Mouse (Mus musculus): ENCODE data around the gene Npas2. TPM values are rescaled to one million over a fixed set of nuclear protein-coding genes. Genes with fewer than 3 reads are reported as not detected.

Npas2 gene
- polyA plus RNA-seq, 1 experiment from 2014 or later = 1.3 TPM

- WGBS = 61% methylated on average over 8 of the region's 8 CpGs
- Histone ChIP-seq H3K27me3 (ENCODE audit: control insufficient read depth, insufficient read depth, low read length) (no peaks in the 10 kb centered on the region), H3K9me3 (ENCODE audit: control insufficient read depth, low read length) (peaks cover 4% of the 10 kb centered on the region; the same call in 1 of the 2 replicates), H3K36me3 (ENCODE audit: control insufficient read depth, insufficient read depth, low read length) (no peaks in the 10 kb centered on the region), H3K27ac (replicated peaks in 1 of 2; ENCODE audit: control insufficient read depth in 1 of 2, insufficient read depth in 1 of 2, low read depth in 2 of 2, low read length in 2 of 2) (no peak overlapping the region), H3K9ac (ENCODE audit: low read length) (no peak overlapping the region), H3K4me1 (ENCODE audit: control insufficient read depth in 2 of 2, insufficient read depth in 2 of 2, low read length in 2 of 2) (no peaks in the 10 kb centered on the region), H3K4me2 (ENCODE audit: low read length) (no peak overlapping the region), H3K4me3 (ENCODE audit: control insufficient read depth in 1 of 2, insufficient read depth in 1 of 2, low read depth in 1 of 2, low read length in 2 of 2) (no peak overlapping the region)
- ATAC-seq (ENCODE audit: insufficient number of reproducible peaks, insufficient read depth, low FRiP score, low read depth) = no peak
These were observed 66.8 kb downstream of the Npas2 start for GRCm38 (mm10) chr1:39260183-39260978.

DNA sequence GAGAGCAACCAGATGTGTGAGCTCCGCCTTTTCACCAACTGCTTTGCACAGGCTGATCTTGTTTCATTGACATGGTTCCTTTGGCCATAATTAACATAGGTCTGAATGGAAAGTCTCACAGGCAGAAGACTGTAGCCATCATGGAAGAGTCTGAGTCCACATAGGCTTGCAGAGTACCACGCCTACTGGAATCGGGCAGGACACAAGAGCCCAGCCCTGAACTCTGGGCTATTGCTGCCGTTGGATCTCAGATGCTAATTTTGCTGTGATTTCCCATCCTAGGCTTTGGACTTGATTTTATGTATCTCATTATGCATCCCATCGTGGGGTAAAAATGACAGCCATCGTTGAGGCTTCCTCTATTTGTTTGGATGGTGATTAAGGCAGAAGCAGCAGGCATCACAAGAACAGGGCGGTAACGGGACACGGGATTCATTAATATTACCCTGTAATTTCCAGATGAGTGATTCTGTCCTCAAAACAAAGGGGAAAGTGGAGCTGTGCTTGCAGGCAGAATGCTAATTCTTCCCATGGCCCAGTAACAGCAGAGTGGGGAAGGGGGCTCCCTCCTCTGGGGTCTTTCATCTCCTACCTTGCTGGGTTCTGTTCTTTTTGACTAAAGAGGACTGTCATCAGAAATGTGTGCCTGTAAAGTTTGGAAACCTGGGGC lies 73.4 kb downstream of the Npas2 start:
- 90% methylated on average over 9 of the region's 9 CpGs for WGBS
- Histone ChIP-seq H3K4me1 (ENCODE audit: control insufficient read depth in 2 of 2, insufficient read depth in 2 of 2, low read length in 2 of 2) (no peaks in the 10 kb centered on the region), H3K36me3 (ENCODE audit: control insufficient read depth, insufficient read depth, low read length) (no peaks in the 10 kb centered on the region), H3K27ac (replicated peaks in 1 of 2; ENCODE audit: control insufficient read depth in 1 of 2, insufficient read depth in 1 of 2, low read depth in 2 of 2, low read length in 2 of 2) (no peak overlapping the region), H3K9ac (ENCODE audit: low read length) (no peak overlapping the region), H3K4me2 (ENCODE audit: low read length) (no peak overlapping the region), H3K4me3 (ENCODE audit: control insufficient read depth in 1 of 2, insufficient read depth in 1 of 2, low read depth in 1 of 2, low read length in 2 of 2) (no peak overlapping the region), H3K9me3 (ENCODE audit: control insufficient read depth, low read length) (0 out of 2 replicates have a peak, but pooled peaks cover 6% of the 10 kb centered on the region), H3K27me3 (ENCODE audit: control insufficient read depth, insufficient read depth, low read length) (no peaks in the 10 kb centered on the region)
- ATAC-seq (ENCODE audit: insufficient number of reproducible peaks, insufficient read depth, low FRiP score, low read depth) = no peak

DNA sequence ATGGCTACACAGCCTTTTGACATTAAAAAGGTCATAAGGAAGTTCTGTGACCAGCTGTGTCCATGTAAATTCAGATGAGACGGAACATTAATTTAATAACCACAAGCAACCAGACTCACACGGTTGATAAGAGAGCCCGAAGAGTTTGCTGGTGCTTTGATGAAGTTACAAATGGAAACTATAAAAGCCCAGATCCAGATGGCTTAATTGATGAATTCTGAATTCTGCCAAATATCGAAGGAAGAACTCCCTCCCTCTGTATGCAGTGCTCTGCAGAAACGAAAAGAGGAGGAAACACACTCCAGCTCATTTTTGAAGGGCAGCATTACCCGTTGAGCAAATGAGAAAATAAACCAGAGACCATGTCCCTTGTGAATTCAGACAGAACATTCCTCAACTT lies 79.4 kb downstream of the Npas2 start:
- H3K4me1 ChIP-seq (ENCODE audit: control insufficient read depth in 2 of 2, insufficient read depth in 2 of 2, low read length in 2 of 2) = no peaks in the 10 kb centered on the region
- no peaks in the 10 kb centered on the region for H3K27me3 ChIP-seq (ENCODE audit: control insufficient read depth, insufficient read depth, low read length)
- H3K4me3 ChIP-seq (ENCODE audit: control insufficient read depth in 1 of 2, insufficient read depth in 1 of 2, low read depth in 1 of 2, low read length in 2 of 2) = no peak overlapping the region
- H3K27ac ChIP-seq (replicated peaks in 1 of 2; ENCODE audit: control insufficient read depth in 1 of 2, insufficient read depth in 1 of 2, low read depth in 2 of 2, low read length in 2 of 2) = no peak overlapping the region
- H3K36me3 ChIP-seq (ENCODE audit: control insufficient read depth, insufficient read depth, low read length) = no peaks in the 10 kb centered on the region
- no peak overlapping the region for H3K4me2 ChIP-seq (ENCODE audit: low read length)
- 84% methylated on average over 6 of the region's 6 CpGs for WGBS
- 0 out of 2 replicates have a peak, but pooled peaks cover 6% of the 10 kb centered on the region for H3K9me3 ChIP-seq (ENCODE audit: control insufficient read depth, low read length)
- no peak overlapping the region for H3K9ac ChIP-seq (ENCODE audit: low read length)
- ATAC-seq (ENCODE audit: insufficient number of reproducible peaks, insufficient read depth, low FRiP score, low read depth) = no peak

GRCm38 (mm10) chr1:39280391-39280790 lies 86.9 kb downstream of the Npas2 start:
- no peaks in the 10 kb centered on the region for H3K36me3 ChIP-seq (ENCODE audit: control insufficient read depth, insufficient read depth, low read length)
- ATAC-seq (ENCODE audit: insufficient number of reproducible peaks, insufficient read depth, low FRiP score, low read depth) = no peak
- 0 out of 2 replicates have a peak overlapping the region, but pooled peaks have one; percentile 21 for H3K9ac ChIP-seq (ENCODE audit: low read length)
- H3K4me3 ChIP-seq (ENCODE audit: control insufficient read depth in 1 of 2, insufficient read depth in 1 of 2, low read depth in 1 of 2, low read length in 2 of 2) = no peak overlapping the region
- 0 out of 2 replicates have a peak, but pooled peaks cover 6% of the 10 kb centered on the region for H3K9me3 ChIP-seq (ENCODE audit: control insufficient read depth, low read length)
- H3K4me2 ChIP-seq (ENCODE audit: low read length) = peak overlapping the region; percentile 2; the same call in 1 of the 2 replicates
- 0 out of 4 replicates have a peak overlapping the region, but pooled peaks of 1 of the 2 experiments have one; percentile 14 for H3K27ac ChIP-seq (replicated peaks in 1 of 2; ENCODE audit: control insufficient read depth in 1 of 2, insufficient read depth in 1 of 2, low read depth in 2 of 2, low read length in 2 of 2)
- 48% methylated on average over 7 of the region's 7 CpGs for WGBS
- 0 out of 2 replicates have a peak, but pooled peaks cover 6% of the 10 kb centered on the region for H3K27me3 ChIP-seq (ENCODE audit: control insufficient read depth, insufficient read depth, low read length)
- peaks cover 16 to 31% of the 10 kb centered on the region in 2 experiments for H3K4me1 ChIP-seq (ENCODE audit: control insufficient read depth in 2 of 2, insufficient read depth in 2 of 2, low read length in 2 of 2)

DNA sequence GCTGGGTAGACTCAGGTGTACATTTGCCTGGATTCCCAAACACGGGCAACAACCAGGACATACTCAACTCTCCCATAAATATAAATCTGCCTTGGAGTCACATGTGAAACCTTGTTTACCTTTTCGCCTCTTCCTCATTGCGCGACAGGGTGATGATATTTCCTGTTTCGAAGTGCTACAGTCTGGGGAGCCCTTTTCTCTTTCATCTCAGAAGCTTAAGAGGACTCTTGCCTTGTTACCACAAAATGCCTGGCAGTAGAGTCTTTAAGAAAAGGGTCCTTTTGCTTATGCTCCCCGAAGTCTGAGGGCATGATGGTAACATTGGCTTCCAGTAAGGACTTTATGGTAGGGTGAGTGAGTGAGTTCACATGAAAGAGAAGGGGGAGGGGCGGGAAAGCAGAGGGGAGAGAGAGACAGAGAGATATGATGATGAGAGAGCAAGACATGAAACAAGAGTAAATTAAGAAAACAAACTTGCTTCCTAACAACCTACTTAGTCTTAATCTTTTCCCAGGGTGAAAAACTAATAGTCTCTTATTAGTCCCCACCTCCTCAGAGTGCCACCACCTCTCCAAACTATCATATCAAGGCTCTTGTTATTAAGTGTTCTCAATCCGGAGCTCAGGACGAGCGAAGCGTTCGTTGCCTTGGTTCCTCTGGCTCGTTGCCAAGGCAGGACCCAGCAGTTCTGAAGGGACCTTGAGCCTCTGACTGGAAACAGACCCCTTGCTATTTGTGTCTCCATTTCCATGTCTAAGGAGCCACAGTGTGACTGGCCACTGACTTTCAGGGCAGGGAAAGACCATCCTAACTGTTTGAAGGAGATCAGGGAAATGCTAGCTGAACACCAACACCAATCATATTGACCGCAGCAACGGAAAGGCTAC lies 87.7 kb downstream of the Npas2 start:
- Histone ChIP-seq H3K27ac (replicated peaks in 1 of 2; ENCODE audit: control insufficient read depth in 1 of 2, insufficient read depth in 1 of 2, low read depth in 2 of 2, low read length in 2 of 2) (peak overlapping the region; percentile 46 to 49; a peak in 3 of 4 replicates), H3K9ac (ENCODE audit: low read length) (no peak overlapping the region), H3K9me3 (ENCODE audit: control insufficient read depth, low read length) (0 out of 2 replicates have a peak, but pooled peaks cover 6% of the 10 kb centered on the region), H3K36me3 (ENCODE audit: control insufficient read depth, insufficient read depth, low read length) (no peaks in the 10 kb centered on the region), H3K4me3 (ENCODE audit: control insufficient read depth in 1 of 2, insufficient read depth in 1 of 2, low read depth in 1 of 2, low read length in 2 of 2) (no peak overlapping the region), H3K4me2 (ENCODE audit: low read length) (peak overlapping the region; percentile 2; the same call in 1 of the 2 replicates), H3K27me3 (ENCODE audit: control insufficient read depth, insufficient read depth, low read length) (0 out of 2 replicates have a peak, but pooled peaks cover 6% of the 10 kb centered on the region), H3K4me1 (ENCODE audit: control insufficient read depth in 2 of 2, insufficient read depth in 2 of 2, low read length in 2 of 2) (peaks cover 16 to 31% of the 10 kb centered on the region in 2 experiments)
- ATAC-seq (ENCODE audit: insufficient number of reproducible peaks, insufficient read depth, low FRiP score, low read depth) = no peak; the same call in 1 of the 2 replicates
- WGBS = 47% methylated on average over 15 of the region's 15 CpGs

GRCm38 (mm10) chr1:39281888-39282287 lies 88.4 kb downstream of the Npas2 start:
- Histone ChIP-seq H3K9me3 (ENCODE audit: control insufficient read depth, low read length) (0 out of 2 replicates have a peak, but pooled peaks cover 5% of the 10 kb centered on the region), H3K4me1 (ENCODE audit: control insufficient read depth in 2 of 2, insufficient read depth in 2 of 2, low read length in 2 of 2) (peaks cover 16 to 31% of the 10 kb centered on the region in 2 experiments), H3K27ac (replicated peaks in 1 of 2; ENCODE audit: control insufficient read depth in 1 of 2, insufficient read depth in 1 of 2, low read depth in 2 of 2, low read length in 2 of 2) (peak overlapping the region; percentile 46 to 49; a peak in 3 of 4 replicates), H3K4me3 (ENCODE audit: control insufficient read depth in 1 of 2, insufficient read depth in 1 of 2, low read depth in 1 of 2, low read length in 2 of 2) (no peak overlapping the region), H3K9ac (ENCODE audit: low read length) (no peak overlapping the region), H3K4me2 (ENCODE audit: low read length) (no peak overlapping the region), H3K36me3 (ENCODE audit: control insufficient read depth, insufficient read depth, low read length) (no peaks in the 10 kb centered on the region), H3K27me3 (ENCODE audit: control insufficient read depth, insufficient read depth, low read length) (0 out of 2 replicates have a peak, but pooled peaks cover 6% of the 10 kb centered on the region)
- WGBS = 70% methylated on average over 5 of the region's 5 CpGs
- no peak for ATAC-seq (ENCODE audit: insufficient number of reproducible peaks, insufficient read depth, low FRiP score, low read depth)

GRCm38 (mm10) chr1:39283323-39283722 lies 89.8 kb downstream of the Npas2 start:
- no peak overlapping the region for H3K27ac ChIP-seq (replicated peaks in 1 of 2; ENCODE audit: control insufficient read depth in 1 of 2, insufficient read depth in 1 of 2, low read depth in 2 of 2, low read length in 2 of 2)
- H3K27me3 ChIP-seq (ENCODE audit: control insufficient read depth, insufficient read depth, low read length) = 0 out of 2 replicates have a peak, but pooled peaks cover 4% of the 10 kb centered on the region
- H3K9ac ChIP-seq (ENCODE audit: low read length) = no peak overlapping the region
- H3K4me3 ChIP-seq (ENCODE audit: control insufficient read depth in 1 of 2, insufficient read depth in 1 of 2, low read depth in 1 of 2, low read length in 2 of 2) = no peak overlapping the region
- H3K4me2 ChIP-seq (ENCODE audit: low read length) = no peak overlapping the region
- H3K36me3 ChIP-seq (ENCODE audit: control insufficient read depth, insufficient read depth, low read length) = no peaks in the 10 kb centered on the region
- 84% methylated on average over 7 of the region's 7 CpGs for WGBS
- H3K9me3 ChIP-seq (ENCODE audit: control insufficient read depth, low read length) = no peaks in the 10 kb centered on the region
- no peak for ATAC-seq (ENCODE audit: insufficient number of reproducible peaks, insufficient read depth, low FRiP score, low read depth)
- peaks cover 21 to 40% of the 10 kb centered on the region in 2 experiments for H3K4me1 ChIP-seq (ENCODE audit: control insufficient read depth in 2 of 2, insufficient read depth in 2 of 2, low read length in 2 of 2)

Data from heart, embryonic 14.5 days (tissue).